Mouse (Mus musculus): Measurements from ENCODE around the gene Rps16. TPM values are rescaled to one million over a fixed set of nuclear protein-coding genes. Genes with fewer than 3 reads are reported as not detected.

Gene Rps16
- polyA plus RNA-seq, 1 experiment from 2014 or later = 531 TPM

DNA sequence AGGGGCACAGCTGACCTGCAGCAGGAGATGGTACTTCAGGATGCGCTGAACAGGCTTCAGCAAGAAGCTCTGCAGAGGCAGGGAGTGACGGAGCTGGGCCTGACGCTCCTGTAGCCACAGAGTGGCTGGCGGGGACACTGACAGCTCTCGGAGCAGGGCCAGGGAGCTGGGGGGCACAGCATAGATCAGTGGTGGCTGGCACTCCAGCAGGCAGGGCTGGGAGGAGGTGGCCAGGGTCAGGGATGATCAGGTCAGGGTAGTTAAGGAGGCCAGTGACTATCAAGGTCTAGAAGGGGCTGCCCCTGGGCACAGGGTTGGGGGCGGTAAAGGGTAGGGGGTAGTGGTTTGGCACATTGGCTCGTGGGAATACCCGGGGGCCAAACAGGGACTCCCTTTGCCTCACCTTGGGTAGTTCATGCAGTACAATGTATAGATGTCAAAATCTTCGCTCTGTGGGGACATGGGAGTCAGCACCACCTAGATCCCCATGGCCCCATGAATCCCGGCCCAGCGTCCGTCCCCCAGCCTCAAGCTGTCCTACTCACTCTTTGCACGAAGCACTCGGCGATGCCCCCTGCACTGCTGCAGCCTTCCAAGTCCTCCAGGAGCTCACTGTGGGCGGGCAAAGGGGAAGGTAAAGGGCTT lies 17.9 kb downstream of the Rps16 start:
- Histone ChIP-seq H3K9ac (ENCODE audit: low read depth, low read length) (no peak overlapping the region), H3K9me3 (replicated peaks; ENCODE audit: control insufficient read depth, low read length) (no peaks in the 10 kb centered on the region), H3K27me3 (ENCODE audit: control insufficient read depth, insufficient read depth, low read depth, low read length) (peaks cover 7% of the 10 kb centered on the region), H3K36me3 (ENCODE audit: control insufficient read depth, insufficient read depth) (no peaks in the 10 kb centered on the region), H3K4me3 (ENCODE audit: low read depth, low read length) (no peak overlapping the region), H3K4me1 (ENCODE audit: control insufficient read depth, low read depth, low read length) (peaks cover 17% of the 10 kb centered on the region), H3K4me2 (ENCODE audit: low read depth, low read length) (no peak overlapping the region), H3K27ac (ENCODE audit: low read length) (no peak overlapping the region)
- WGBS (ENCODE audit: insufficient replicate concordance) = 76% methylated on average over 16 of the region's 16 CpGs
- ATAC-seq (ENCODE audit: low read depth) = no peak

DNA sequence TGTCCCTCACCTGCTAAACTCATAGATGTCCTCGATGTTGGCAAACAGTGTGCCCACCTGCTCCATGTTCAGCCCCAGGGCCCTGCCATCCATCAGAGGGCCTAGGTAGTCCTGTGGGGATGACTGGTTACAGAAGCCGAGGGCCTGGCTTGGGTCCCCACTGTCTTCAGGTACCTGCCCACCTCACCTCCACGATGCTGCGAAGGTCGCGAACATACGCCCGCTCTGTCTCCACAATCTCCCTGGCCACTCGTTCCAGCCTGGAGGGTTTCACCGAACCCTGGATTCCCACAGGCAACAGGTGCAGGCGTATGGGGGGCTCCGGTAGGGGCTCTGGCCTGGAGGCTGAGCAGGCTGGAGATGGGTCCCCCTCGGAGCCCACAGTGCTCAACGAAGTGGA lies 19.6 kb downstream of the Rps16 start:
- Histone ChIP-seq H3K4me3 (ENCODE audit: low read depth, low read length) (no peak overlapping the region), H3K36me3 (ENCODE audit: control insufficient read depth, insufficient read depth) (no peaks in the 10 kb centered on the region), H3K27me3 (ENCODE audit: control insufficient read depth, insufficient read depth, low read depth, low read length) (peaks cover 7% of the 10 kb centered on the region), H3K9me3 (replicated peaks; ENCODE audit: control insufficient read depth, low read length) (no peaks in the 10 kb centered on the region), H3K4me1 (ENCODE audit: control insufficient read depth, low read depth, low read length) (peaks cover 32% of the 10 kb centered on the region), H3K9ac (ENCODE audit: low read depth, low read length) (no peak overlapping the region), H3K27ac (ENCODE audit: low read length) (no peak overlapping the region), H3K4me2 (ENCODE audit: low read depth, low read length) (no peak overlapping the region)
- 80% methylated on average over 14 of the region's 14 CpGs for WGBS (ENCODE audit: insufficient replicate concordance)
- no peak for ATAC-seq (ENCODE audit: low read depth)

DNA sequence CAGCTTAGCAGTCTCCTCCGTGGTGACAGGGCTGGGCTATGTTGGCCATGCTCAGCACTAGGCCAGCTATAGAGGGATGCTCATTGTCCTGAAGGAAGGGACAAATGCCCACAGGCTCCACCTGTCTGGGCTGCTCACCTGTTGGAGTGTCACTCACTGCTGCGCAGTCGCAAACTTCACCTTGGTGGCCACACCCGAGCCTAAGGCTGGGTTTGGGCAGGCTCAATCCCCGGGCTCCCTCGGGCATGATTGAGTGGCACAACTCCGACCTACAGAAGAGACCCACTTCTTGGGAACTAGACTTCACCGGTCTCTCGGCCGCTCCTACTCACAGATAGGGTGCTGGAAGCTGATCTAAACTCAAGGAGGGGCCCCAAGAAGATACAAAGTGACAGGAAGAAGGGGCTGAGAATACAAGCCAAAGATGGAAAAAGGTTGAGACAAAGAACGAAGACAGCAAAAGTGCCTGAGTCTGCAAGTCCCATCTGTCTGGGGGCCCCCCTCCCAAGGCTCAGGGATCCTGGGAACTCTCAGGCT lies 20.6 kb downstream of the Rps16 start:
- no peak for ATAC-seq (ENCODE audit: low read depth)
- 12% methylated on average over 11 of the region's 11 CpGs for WGBS (ENCODE audit: insufficient replicate concordance)
- peaks cover 7% of the 10 kb centered on the region for H3K27me3 ChIP-seq (ENCODE audit: control insufficient read depth, insufficient read depth, low read depth, low read length)
- H3K27ac ChIP-seq (ENCODE audit: low read length) = no peak overlapping the region
- no peaks in the 10 kb centered on the region for H3K36me3 ChIP-seq (ENCODE audit: control insufficient read depth, insufficient read depth)
- H3K4me3 ChIP-seq (ENCODE audit: low read depth, low read length) = peak overlapping the region; percentile 71
- H3K9me3 ChIP-seq (replicated peaks; ENCODE audit: control insufficient read depth, low read length) = no peaks in the 10 kb centered on the region
- H3K4me2 ChIP-seq (ENCODE audit: low read depth, low read length) = peak overlapping the region; percentile 98
- H3K4me1 ChIP-seq (ENCODE audit: control insufficient read depth, low read depth, low read length) = peaks cover 41% of the 10 kb centered on the region
- H3K9ac ChIP-seq (ENCODE audit: low read depth, low read length) = peak overlapping the region; percentile 72

DNA sequence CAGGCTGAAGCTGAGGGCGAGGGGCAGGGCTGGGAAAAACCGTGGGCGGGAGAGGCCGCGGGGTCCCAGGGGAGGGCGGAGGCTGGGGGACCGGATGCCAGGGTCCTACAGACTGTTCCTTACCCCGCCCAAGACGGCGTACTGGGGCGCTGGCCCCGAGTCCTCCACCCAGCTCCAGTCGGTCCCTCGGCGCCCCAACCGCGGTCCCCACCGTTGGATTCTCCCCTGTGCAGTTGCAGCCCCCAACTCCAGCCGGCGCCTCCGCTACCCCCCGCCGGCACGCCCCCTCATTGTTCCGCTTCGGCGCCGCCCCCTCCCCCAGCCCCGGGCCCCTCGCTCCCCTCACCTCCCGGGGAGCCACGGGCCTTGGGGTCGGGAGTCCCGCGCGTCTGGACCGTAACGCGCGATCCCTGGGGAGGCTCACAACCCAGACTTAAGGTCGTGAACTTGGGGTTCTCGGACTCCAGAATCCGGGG lies 21.1 kb downstream of the Rps16 start:
- ATAC-seq (ENCODE audit: low read depth) = no peak
- no peaks in the 10 kb centered on the region for H3K36me3 ChIP-seq (ENCODE audit: control insufficient read depth, insufficient read depth)
- H3K4me2 ChIP-seq (ENCODE audit: low read depth, low read length) = peak overlapping the region; percentile 98
- peak overlapping the region; percentile 86; the same call in 1 of the 2 replicates for H3K27ac ChIP-seq (ENCODE audit: low read length)
- peaks cover 7% of the 10 kb centered on the region for H3K27me3 ChIP-seq (ENCODE audit: control insufficient read depth, insufficient read depth, low read depth, low read length)
- H3K9me3 ChIP-seq (replicated peaks; ENCODE audit: control insufficient read depth, low read length) = no peaks in the 10 kb centered on the region
- H3K4me1 ChIP-seq (ENCODE audit: control insufficient read depth, low read depth, low read length) = peaks cover 46% of the 10 kb centered on the region
- peak overlapping the region; percentile 72 for H3K9ac ChIP-seq (ENCODE audit: low read depth, low read length)
- peak overlapping the region; percentile 71 for H3K4me3 ChIP-seq (ENCODE audit: low read depth, low read length)
- WGBS (ENCODE audit: insufficient replicate concordance) = under 1% methylated on average over 41 of the region's 43 CpGs

DNA sequence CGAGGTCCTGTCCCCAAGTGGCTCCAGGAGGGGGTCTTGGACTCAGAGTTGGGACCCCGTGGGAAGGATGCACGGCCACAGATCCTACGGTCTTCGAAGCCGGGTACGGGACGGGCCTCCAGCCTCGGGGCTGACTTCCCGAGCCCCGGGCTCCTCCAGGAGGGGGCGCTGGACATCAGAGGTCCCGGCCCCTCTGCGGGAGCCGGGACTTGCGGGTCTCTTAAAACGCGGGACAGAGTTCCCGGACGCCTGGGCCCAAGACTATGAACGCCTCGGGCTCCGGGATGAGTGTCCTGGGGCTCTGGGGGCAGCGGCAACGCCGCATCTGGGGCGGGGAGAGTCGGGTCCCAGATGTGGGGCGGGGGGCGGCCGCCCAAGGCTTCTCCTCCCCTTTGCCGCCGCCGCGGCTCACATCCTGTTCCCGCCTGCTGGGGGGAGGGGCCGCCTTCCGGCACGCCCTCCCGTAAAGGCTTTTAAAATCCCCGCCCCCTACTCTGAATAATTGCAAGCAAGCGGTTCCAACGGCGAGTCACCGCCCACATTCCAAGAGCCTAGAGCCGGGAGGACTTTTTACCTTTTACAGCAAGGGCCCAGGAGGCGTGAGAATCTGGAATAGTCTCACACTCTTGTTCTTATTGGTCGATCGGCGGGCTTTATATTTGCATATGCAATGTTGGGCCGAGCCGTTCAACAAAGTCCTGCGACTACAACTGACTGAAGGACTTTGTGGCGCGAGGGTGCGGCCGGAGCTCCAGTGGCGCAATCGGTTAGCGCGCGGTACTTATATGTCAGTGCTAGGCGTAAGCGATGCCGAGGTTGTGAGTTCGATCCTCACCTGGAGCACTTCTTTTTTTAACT lies 22.0 kb downstream of the Rps16 start, which contains the start of gene Plekhg2:
Gene Plekhg2, minus strand, starts transcription at position 349 of the 858 bp plus-strand sequence.
- WGBS (ENCODE audit: insufficient replicate concordance) = under 1% methylated on average over 65 of the region's 66 CpGs
- H3K4me2 ChIP-seq (ENCODE audit: low read depth, low read length) = peak within 1 kb of the TSS; percentile 98
- peaks cover 2% of the 10 kb centered on the region; the same call in 1 of the 2 replicates for H3K36me3 ChIP-seq (ENCODE audit: control insufficient read depth, insufficient read depth)
- H3K4me1 ChIP-seq (ENCODE audit: control insufficient read depth, low read depth, low read length) = peaks cover 53% of the 10 kb centered on the region
- H3K4me3 ChIP-seq (ENCODE audit: low read depth, low read length) = peak within 1 kb of the TSS; percentile 71
- peak within 1 kb of the TSS; percentile 72 for H3K9ac ChIP-seq (ENCODE audit: low read depth, low read length)
- peaks cover 7% of the 10 kb centered on the region for H3K27me3 ChIP-seq (ENCODE audit: control insufficient read depth, insufficient read depth, low read depth, low read length)
- peak within 1 kb of the TSS; percentile 86 for H3K27ac ChIP-seq (ENCODE audit: low read length)
- ATAC-seq (ENCODE audit: low read depth) = peak; percentile 85
- H3K9me3 ChIP-seq (replicated peaks; ENCODE audit: control insufficient read depth, low read length) = no peaks in the 10 kb centered on the region

GRCm38 (mm10) chr7:28373131-28373581 lies 22.7 kb downstream of the Rps16 start:
- Histone ChIP-seq H3K36me3 (ENCODE audit: control insufficient read depth, insufficient read depth) (peaks cover 4% of the 10 kb centered on the region; the same call in 1 of the 2 replicates), H3K4me1 (ENCODE audit: control insufficient read depth, low read depth, low read length) (peaks cover 60% of the 10 kb centered on the region), H3K9ac (ENCODE audit: low read depth, low read length) (peak overlapping the region; percentile 59), H3K27me3 (ENCODE audit: control insufficient read depth, insufficient read depth, low read depth, low read length) (peaks cover 7% of the 10 kb centered on the region), H3K4me2 (ENCODE audit: low read depth, low read length) (peak overlapping the region; percentile 98), H3K4me3 (ENCODE audit: low read depth, low read length) (peak overlapping the region; percentile 71), H3K27ac (ENCODE audit: low read length) (peak overlapping the region; percentile 86), H3K9me3 (replicated peaks; ENCODE audit: control insufficient read depth, low read length) (no peaks in the 10 kb centered on the region)
- ATAC-seq (ENCODE audit: low read depth) = 0 out of 2 replicates have a peak, but pooled peaks have one; percentile 2
- WGBS (ENCODE audit: insufficient replicate concordance) = under 1% methylated on average over 9 of the region's 9 CpGs

DNA sequence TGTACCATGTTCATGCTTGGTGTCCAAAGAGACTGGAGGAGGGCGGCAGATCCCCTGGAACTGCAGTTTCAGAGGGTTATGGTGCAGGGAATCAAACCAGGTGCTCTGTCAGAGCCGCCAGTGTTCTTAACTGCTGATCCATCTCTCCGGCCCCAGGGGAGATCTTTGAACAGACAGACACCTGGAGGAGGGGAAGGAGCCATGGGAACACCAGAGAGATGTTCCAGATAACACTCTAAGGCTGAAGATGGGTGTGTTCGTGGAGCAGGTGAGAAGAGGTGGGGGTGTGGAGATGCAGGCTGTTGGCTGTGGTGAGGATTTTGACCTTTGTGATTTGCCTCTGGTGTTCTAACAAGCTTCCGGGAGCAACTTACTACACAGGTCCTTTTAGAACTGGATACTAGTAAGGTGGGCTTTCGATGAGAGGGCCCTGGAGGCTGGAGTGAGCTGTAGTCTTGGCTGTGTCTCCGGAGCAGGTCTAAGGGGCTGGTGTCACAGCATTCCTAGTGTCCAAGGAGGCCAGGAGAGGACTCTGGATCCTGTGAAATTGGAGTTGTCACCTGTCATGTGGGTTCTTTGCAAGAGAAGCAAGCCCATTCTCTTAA lies 23.5 kb downstream of the Rps16 start:
- Histone ChIP-seq H3K27ac (ENCODE audit: low read length) (peak overlapping the region; percentile 96), H3K4me2 (ENCODE audit: low read depth, low read length) (no peak overlapping the region), H3K4me1 (ENCODE audit: control insufficient read depth, low read depth, low read length) (peaks cover 68% of the 10 kb centered on the region)

DNA sequence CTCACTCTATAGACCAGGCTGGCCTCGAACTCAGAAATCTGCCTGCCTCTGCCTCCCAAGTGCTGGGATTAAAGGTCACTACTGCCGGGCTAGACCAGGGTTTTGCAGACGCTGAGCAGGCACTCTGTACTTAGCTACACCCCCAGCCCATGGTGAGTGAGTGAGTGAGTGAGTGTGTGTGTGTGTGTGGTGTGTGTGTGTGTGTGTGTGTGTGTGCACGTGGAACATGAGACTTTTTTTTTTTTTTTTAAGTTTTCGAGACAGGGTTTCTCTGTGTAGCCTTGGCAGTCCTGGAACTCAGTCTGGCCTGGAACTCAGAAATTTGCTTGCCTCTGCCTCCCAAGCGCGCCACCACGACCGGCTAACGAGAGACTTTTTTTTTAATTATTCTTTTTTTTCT lies 24.2 kb downstream of the Rps16 start:
- 46% methylated on average over 10 of the region's 10 CpGs for WGBS (ENCODE audit: insufficient replicate concordance)
- peaks cover 73% of the 10 kb centered on the region for H3K4me1 ChIP-seq (ENCODE audit: control insufficient read depth, low read depth, low read length)
- H3K27me3 ChIP-seq (ENCODE audit: control insufficient read depth, insufficient read depth, low read depth, low read length) = peaks cover 7% of the 10 kb centered on the region
- H3K4me2 ChIP-seq (ENCODE audit: low read depth, low read length) = peak overlapping the region; percentile 96
- peak overlapping the region; percentile 96 for H3K27ac ChIP-seq (ENCODE audit: low read length)
- no peak for ATAC-seq (ENCODE audit: low read depth)
- H3K36me3 ChIP-seq (ENCODE audit: control insufficient read depth, insufficient read depth) = peaks cover 4% of the 10 kb centered on the region; the same call in 1 of the 2 replicates
- H3K4me3 ChIP-seq (ENCODE audit: low read depth, low read length) = no peak overlapping the region
- no peaks in the 10 kb centered on the region for H3K9me3 ChIP-seq (replicated peaks; ENCODE audit: control insufficient read depth, low read length)
- peak overlapping the region; percentile 77; the same call in 1 of the 2 replicates for H3K9ac ChIP-seq (ENCODE audit: low read depth, low read length)

More for the DNA sequence above, 23.5 kb downstream of the Rps16 start:
- Histone ChIP-seq H3K9ac (ENCODE audit: low read depth, low read length) (no peak overlapping the region), H3K9me3 (replicated peaks; ENCODE audit: control insufficient read depth, low read length) (no peaks in the 10 kb centered on the region), H3K27me3 (ENCODE audit: control insufficient read depth, insufficient read depth, low read depth, low read length) (peaks cover 7% of the 10 kb centered on the region), H3K36me3 (ENCODE audit: control insufficient read depth, insufficient read depth) (peaks cover 4% of the 10 kb centered on the region; the same call in 1 of the 2 replicates), H3K4me3 (ENCODE audit: low read depth, low read length) (no peak overlapping the region)
- 76% methylated on average over 7 of the region's 7 CpGs for WGBS (ENCODE audit: insufficient replicate concordance)
- ATAC-seq (ENCODE audit: low read depth) = no peak
